Mouse (Mus musculus): ENCODE results near the gene Sox6. TPM values are rescaled to one million over a fixed set of nuclear protein-coding genes. Genes with fewer than 3 reads are reported as not detected.
A peak's percentile ranks its signal among the peaks of the same experiment; 100 is the strongest.

Sox6 gene
- total and polyA plus RNA-seq, 3 experiments = 0.09 to 1.3 (median 0.90) TPM

- in situ Hi-C loops (cut with MboI; ENCODE audit: low pct_ligation_motif_present, low pct_unique_long_range_greater_than_20kb, low sequenced_read_pairs) = loop anchor here (25.0 kb wide), 2 partner anchors 820 to 1120 kb away; no protein-coding TSS in a partner anchor
- peak; percentile 46 for DNase-seq (ENCODE audit: extremely low read depth)
- peak overlapping the region; percentile 33 for H3K9ac ChIP-seq (ENCODE audit: insufficient read depth, low read depth)
Measured at GRCm38 (mm10) chr7:116031718-116032595, 6.6 kb downstream of the Sox6 start.

GRCm38 (mm10) chr7:116031388-116031717 is 7.2 kb downstream of the Sox6 start:
- peak; percentile 14 for DNase-seq (ENCODE audit: extremely low read depth)
- TF ChIP-seq ZKSCAN1 (IDR thresholded peaks at IDR 0.05; ENCODE audit: borderline replicate concordance, low read depth, low read length) = no peak
- no peak for TF ChIP-seq ZMIZ1 (IDR thresholded peaks at IDR 0.05; ENCODE audit: low read depth, low read length)
- TF ChIP-seq MAX (IDR thresholded peaks at IDR 0.05; ENCODE audit: low read length) = no peak
- no peak for TF ChIP-seq KAT2A (IDR thresholded peaks at IDR 0.05; ENCODE audit: insufficient replicate concordance, low read length)
- no peak for TF ChIP-seq RCOR1 (conservative IDR thresholded peaks at IDR 0.05; ENCODE audit: low read depth, low read length)
- TF ChIP-seq GABPA (IDR thresholded peaks at IDR 0.05; ENCODE audit: insufficient replicate concordance, low read depth, low read length) = no peak
- no peak for TF ChIP-seq ZNF384 (IDR thresholded peaks at IDR 0.05; ENCODE audit: low read depth, low read length)
- TF ChIP-seq UBTF (IDR thresholded peaks at IDR 0.05; ENCODE audit: low read depth, low read length) = no peak
- 0 out of 2 replicates have a peak, but pooled peaks have one; percentile 8 for TF ChIP-seq NELFE (IDR thresholded peaks at IDR 0.05; ENCODE audit: low read depth, low read length)
- TF ChIP-seq CHD1 (IDR thresholded peaks at IDR 0.05; ENCODE audit: low read depth, low read length) = no peak
- TF ChIP-seq SMC3 (IDR thresholded peaks at IDR 0.05; ENCODE audit: low read depth, low read length) = no peak
- TF ChIP-seq TCF12 (IDR thresholded peaks at IDR 0.05; ENCODE audit: low read depth, low read length) = peak; percentile 11; the same call in 1 of the 2 replicates
- TF ChIP-seq CHD2 (IDR thresholded peaks at IDR 0.05; ENCODE audit: low read length) = no peak
- no peak for TF ChIP-seq RAD21 (IDR thresholded peaks at IDR 0.05; ENCODE audit: low read depth, low read length)
- no peak for TF ChIP-seq SIN3A (IDR thresholded peaks at IDR 0.05; ENCODE audit: low read length)
- no peak for TF ChIP-seq POLR2A (IDR thresholded peaks at IDR 0.05; ENCODE audit: low read depth, low read length)
- Histone ChIP-seq H3K79me2 (replicated peaks; ENCODE audit: control insufficient read depth, extremely low read depth, insufficient read depth, poor library complexity, severe bottlenecking) (no peaks in the 10 kb centered on the region), H3K4me3 (replicated peaks in 1 of 3; ENCODE audit: low read depth in 2 of 3, low read length in 2 of 3, poor library complexity in 1 of 3) (peak overlapping the region; percentile 26 to 56 (median 52)), H3K4me1 (ENCODE audit: control insufficient read depth in 1 of 2, insufficient read depth in 2 of 2) (peaks cover 0 to 14% of the 10 kb centered on the region in 2 experiments; a peak in 2 of 4 replicates), H3K27ac (ENCODE audit: insufficient read depth, low read depth) (peak overlapping the region; percentile 13; the same call in 1 of the 2 replicates), H3K27me3 (replicated peaks) (peaks cover 36% of the 10 kb centered on the region), H3K4me2 (ENCODE audit: insufficient read depth, low read depth, poor library complexity, severe bottlenecking) (peak overlapping the region; percentile 48), H3K9ac (ENCODE audit: insufficient read depth, low read depth) (peak overlapping the region; percentile 33), H3K36me3 (replicated peaks in 1 of 2; ENCODE audit: control insufficient read depth in 1 of 2, insufficient read depth in 1 of 2, low read length in 1 of 2) (no peaks in the 10 kb centered on the region), H3K9me3 (replicated peaks; ENCODE audit: low read length) (no peaks in the 10 kb centered on the region)
- dilution Hi-C loops (cut with MboI; ENCODE audit: extremely low pct_ligation_motif_present, extremely low pct_unique_long_range_greater_than_20kb, low sequenced_read_pairs) = no loop called here
- in situ Hi-C loops (cut with MboI; ENCODE audit: low pct_ligation_motif_present, low pct_unique_long_range_greater_than_20kb, low sequenced_read_pairs) = loop anchor here (25.0 kb wide), 2 partner anchors 819 to 1119 kb away; no protein-coding TSS in a partner anchor

More at GRCm38 (mm10) chr7:116031718-116032595, 6.6 kb downstream of the Sox6 start:
- Histone ChIP-seq H3K27me3 (replicated peaks) (peaks cover 42% of the 10 kb centered on the region), H3K27ac (ENCODE audit: insufficient read depth, low read depth) (peak overlapping the region; percentile 39; the same call in 1 of the 2 replicates), H3K79me2 (replicated peaks; ENCODE audit: control insufficient read depth, extremely low read depth, insufficient read depth, poor library complexity, severe bottlenecking) (no peaks in the 10 kb centered on the region), H3K9me3 (replicated peaks; ENCODE audit: low read length) (no peaks in the 10 kb centered on the region), H3K4me3 (replicated peaks in 1 of 3; ENCODE audit: low read depth in 2 of 3, low read length in 2 of 3, poor library complexity in 1 of 3) (peak overlapping the region; percentile 39 to 56 (median 52)), H3K4me2 (ENCODE audit: insufficient read depth, low read depth, poor library complexity, severe bottlenecking) (peak overlapping the region; percentile 48), H3K4me1 (ENCODE audit: control insufficient read depth in 1 of 2, insufficient read depth in 2 of 2) (peaks cover 0 to 14% of the 10 kb centered on the region in 2 experiments; a peak in 2 of 4 replicates), H3K36me3 (replicated peaks in 1 of 2; ENCODE audit: control insufficient read depth in 1 of 2, insufficient read depth in 1 of 2, low read length in 1 of 2) (no peaks in the 10 kb centered on the region)
- dilution Hi-C loops (cut with MboI; ENCODE audit: extremely low pct_ligation_motif_present, extremely low pct_unique_long_range_greater_than_20kb, low sequenced_read_pairs) = no loop called here
- TF ChIP-seq POLR2A (IDR thresholded peaks at IDR 0.05; ENCODE audit: low read depth, low read length) (0 out of 2 replicates have a peak, but pooled peaks have one; percentile 21), SIN3A (IDR thresholded peaks at IDR 0.05; ENCODE audit: low read length) (no peak), CHD2 (IDR thresholded peaks at IDR 0.05; ENCODE audit: low read length) (no peak), POLR2AphosphoS2 (IDR thresholded peaks at IDR 0.05; ENCODE audit: low read depth, low read length) (no peak), TBP (conservative IDR thresholded peaks at IDR 0.05; ENCODE audit: low read depth, low read length) (no peak), JUND (conservative IDR thresholded peaks at IDR 0.05; ENCODE audit: low read depth, low read length) (no peak), CTCF (conservative IDR thresholded peaks at IDR 0.05 in 1 of 2, IDR thresholded peaks at IDR 0.05 in 1 of 2; ENCODE audit: low read depth in 2 of 2, low read length in 2 of 2) (no peak), SMC3 (IDR thresholded peaks at IDR 0.05; ENCODE audit: low read depth, low read length) (no peak), PAX5 (IDR thresholded peaks at IDR 0.05; ENCODE audit: low read length) (no peak), USF2 (conservative IDR thresholded peaks at IDR 0.05; ENCODE audit: low read depth, low read length) (no peak), ZC3H11A (IDR thresholded peaks at IDR 0.05; ENCODE audit: low read depth, low read length) (no peak), BHLHE40 (IDR thresholded peaks at IDR 0.05; ENCODE audit: low read depth, low read length) (no peak), MYC (IDR thresholded peaks at IDR 0.05; ENCODE audit: low read depth, low read length) (no peak), HCFC1 (IDR thresholded peaks at IDR 0.05; ENCODE audit: low read depth, low read length) (no peak), MAZ (IDR thresholded peaks at IDR 0.05; ENCODE audit: low read depth, low read length) (no peak), NELFE (IDR thresholded peaks at IDR 0.05; ENCODE audit: low read depth, low read length) (0 out of 2 replicates have a peak, but pooled peaks have one; percentile 4), MEF2A (IDR thresholded peaks at IDR 0.05; ENCODE audit: borderline replicate concordance, low read depth, low read length) (no peak), USF1 (IDR thresholded peaks at IDR 0.05; ENCODE audit: low read depth, low read length) (no peak), MXI1 (IDR thresholded peaks at IDR 0.05; ENCODE audit: low read depth, low read length) (peak; percentile 63), GABPA (IDR thresholded peaks at IDR 0.05; ENCODE audit: insufficient replicate concordance, low read depth, low read length) (no peak), CHD1 (IDR thresholded peaks at IDR 0.05; ENCODE audit: low read depth, low read length) (no peak), JUN (IDR thresholded peaks at IDR 0.05; ENCODE audit: insufficient read depth, low read depth, low read length) (no peak), E2F4 (IDR thresholded peaks at IDR 0.05; ENCODE audit: insufficient replicate concordance, low read depth, low read length) (no peak), KAT2A (IDR thresholded peaks at IDR 0.05; ENCODE audit: insufficient replicate concordance, low read length) (no peak), UBTF (IDR thresholded peaks at IDR 0.05; ENCODE audit: low read depth, low read length) (peak; percentile 97), TCF12 (IDR thresholded peaks at IDR 0.05; ENCODE audit: low read depth, low read length) (no peak), NRF1 (IDR thresholded peaks at IDR 0.05; ENCODE audit: low read depth, low read length) (peak; percentile 54; the same call in 1 of the 2 replicates), ELF1 (IDR thresholded peaks at IDR 0.05; ENCODE audit: low read depth, low read length) (no peak), RAD21 (IDR thresholded peaks at IDR 0.05; ENCODE audit: low read depth, low read length) (no peak)
